Mouse (Mus musculus) midbrain, postnatal 0 days (tissue): ENCODE data around the gene Efcab5. TPM values are rescaled to one million over a fixed set of nuclear protein-coding genes. Genes with fewer than 3 reads are reported as not detected.
A peak's percentile ranks its signal among the peaks of the same experiment; 100 is the strongest.

Experiments used
- ATAC-seq: fragments of 200-750 bp; cut with Nextera tagmentation; 2 replicates; pipeline ENCODE4 v1.8.0; 2017; ENCODE audit warnings: moderate number of reproducible peaks, mild to moderate bottlenecking, moderate TSS enrichment, moderate library complexity; ENCODE audit not compliant: low FRiP score
- DNase-seq: peaks from one replicate; pipeline ENCODE4 v3.0.0-alpha.2; 2015; ENCODE audit warnings: low spot score
- H3K27ac ChIP-seq: fragments of 300-500 bp; sonication (generic); 2 replicates; pipeline ENCODE4 v1.5.1; 2014; ENCODE audit warnings: low read depth, mild to moderate bottlenecking, low read length, mixed read lengths
- H3K27me3 ChIP-seq: fragments of 300-500 bp; sonication (generic); 2 replicates; pipeline ENCODE4 v1.6.1; 2014; ENCODE audit warnings: low read length, control low read depth, mixed read lengths; ENCODE audit not compliant: insufficient read depth
- H3K36me3 ChIP-seq: fragments of 300-500 bp; sonication (generic); 2 replicates; pipeline ENCODE4 v1.6.1; 2014; ENCODE audit warnings: low read length, control low read depth, mixed read lengths; ENCODE audit not compliant: insufficient read depth
- H3K4me1 ChIP-seq: fragments of 300-500 bp; sonication (generic); 2 replicates; pipeline ENCODE4 v1.6.1; 2014; ENCODE audit warnings: mild to moderate bottlenecking, control low read depth, antibody characterized with exemption, low read length, mixed read lengths; ENCODE audit not compliant: insufficient read depth
- H3K4me2 ChIP-seq: fragments of 300-500 bp; sonication (generic); 2 replicates; pipeline ENCODE4 v1.6.1; 2014; ENCODE audit warnings: low read depth, mild to moderate bottlenecking, low read length, mixed read lengths; ENCODE audit not compliant: poor library complexity, severe bottlenecking
- H3K4me3 ChIP-seq: fragments of 300-500 bp; sonication (generic); 2 replicates; pipeline ENCODE4 v1.5.1; 2014; ENCODE audit warnings: low read depth, mild to moderate bottlenecking, low read length, moderate library complexity
- H3K9ac ChIP-seq: fragments of 300-500 bp; sonication (generic); replicated peaks from 2 replicates; pipeline ENCODE4 v1.6.1; 2014; ENCODE audit warnings: mild to moderate bottlenecking, low read length, moderate library complexity, mixed read lengths; ENCODE audit not compliant: poor library complexity, severe bottlenecking
- H3K9me3 ChIP-seq: fragments of 300-500 bp; sonication (generic); 2 replicates; pipeline ENCODE4 v1.6.1; 2016; ENCODE audit warnings: low read length, control low read depth
- CTCF ChIP-seq: IDR thresholded peaks from 2 replicates; pipeline ENCODE4 v1.5.1; 2016; ENCODE audit warnings: antibody characterized with exemption, mild to moderate bottlenecking
- WGBS: fragments of 180-500 bp; shearing (Covaris S2); extraction: QIAGEN DNeasy Blood & Tissue Kit; methylation state at CpG from one replicate; pipeline ENCODE4 v1.1.7; 2014; 5-methylcytosine and 5-hydroxymethylcytosine counted together
- polyA plus RNA-seq: library from polyadenylated mRNA; unstranded; fragments of >200 nt; fragmentation: Nextera tagmentation; extraction: Ambion mirVana; gene quantifications from 2 replicates; pipeline ENCODE4 v1.2.1, GENCODE M21; 2015
- total RNA-seq: library from RNA; depleted of rRNA; stranded (reverse); fragments of >200 nt; gene quantifications from 2 replicates; pipeline ENCODE4 v1.2.3, GENCODE M21; 2014

Gene Efcab5
- total and polyA plus RNA-seq, 2 experiments from 2014 or later = 0.44 to 0.51 TPM

DNA sequence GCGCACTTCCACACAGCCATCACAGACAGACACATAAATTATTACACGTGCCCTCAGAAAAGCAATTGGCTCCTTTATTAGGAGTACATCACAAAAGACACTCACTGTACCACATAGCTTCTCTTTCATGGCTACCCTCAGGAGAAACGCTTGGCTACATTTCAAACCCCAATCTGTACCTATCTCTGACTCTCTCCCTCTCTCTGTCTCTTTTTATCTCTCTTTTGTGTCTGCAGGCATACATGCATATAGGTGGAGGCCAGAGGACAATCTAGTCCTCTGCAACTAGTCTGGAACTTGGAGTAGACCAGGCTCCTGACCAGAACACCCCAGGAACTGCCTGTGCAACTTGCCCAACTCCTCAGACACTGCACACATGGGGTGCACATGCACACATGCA is 41.0 kb downstream of the Efcab5 start:
- H3K9me3 ChIP-seq = no peaks in the 10 kb centered on the region
- no peak for ATAC-seq
- H3K27me3 ChIP-seq = no peaks in the 10 kb centered on the region
- H3K4me3 ChIP-seq = no peak overlapping the region
- no peak overlapping the region for H3K9ac ChIP-seq
- H3K4me2 ChIP-seq = no peak overlapping the region
- TF ChIP-seq CTCF = no peak
- WGBS = 96% methylated on average over 3 of the region's 3 CpGs
- DNase-seq = no peak
- no peaks in the 10 kb centered on the region for H3K4me1 ChIP-seq
- no peak overlapping the region for H3K27ac ChIP-seq
- H3K36me3 ChIP-seq = no peaks in the 10 kb centered on the region

DNA sequence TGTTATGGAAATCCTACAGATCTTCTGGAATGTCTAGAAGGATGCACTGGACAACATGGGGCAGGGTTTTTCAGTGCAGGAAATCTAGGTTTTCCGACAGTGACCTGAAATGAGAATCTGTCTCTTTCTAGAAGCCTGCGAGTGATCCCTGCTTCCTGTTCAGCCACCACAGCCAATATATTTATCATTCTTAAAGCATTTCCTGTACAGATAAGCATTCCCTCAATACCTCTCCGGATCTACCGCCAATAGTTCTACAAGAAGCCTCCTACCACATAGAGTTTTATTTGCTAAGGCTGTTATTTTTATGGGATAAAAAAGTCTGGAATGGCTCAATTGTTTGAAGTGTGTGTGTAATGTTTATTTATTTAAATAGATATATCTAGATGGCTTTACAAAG is 43.3 kb downstream of the Efcab5 start:
- no peak overlapping the region for H3K4me2 ChIP-seq
- no peak overlapping the region for H3K27ac ChIP-seq
- H3K36me3 ChIP-seq = no peaks in the 10 kb centered on the region
- no peak for TF ChIP-seq CTCF
- H3K4me1 ChIP-seq = no peaks in the 10 kb centered on the region
- no peak overlapping the region for H3K4me3 ChIP-seq
- no peak overlapping the region for H3K9ac ChIP-seq
- ATAC-seq (no peak), DNase-seq (no peak)
- 82% methylated on average over 4 of the region's 4 CpGs for WGBS
- no peaks in the 10 kb centered on the region for H3K27me3 ChIP-seq
- H3K9me3 ChIP-seq = no peaks in the 10 kb centered on the region

DNA sequence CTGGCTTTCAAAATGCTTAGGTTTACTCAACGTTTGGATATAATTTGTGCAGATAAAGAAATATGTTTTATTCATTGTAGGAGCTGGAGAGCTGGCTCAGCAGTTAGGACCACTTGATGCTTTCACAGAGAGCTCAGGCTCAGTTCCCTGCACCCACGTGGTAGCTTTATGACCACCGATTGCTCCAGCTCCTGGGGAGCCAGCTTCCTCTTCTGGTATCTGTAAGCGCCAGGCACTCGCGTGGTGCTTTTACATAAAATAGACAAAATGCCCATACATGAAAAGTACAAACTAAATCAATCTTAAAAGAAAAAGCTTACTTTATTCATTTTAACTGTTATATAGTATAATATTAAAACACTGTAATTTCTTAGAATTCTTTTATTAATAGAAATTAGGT is 46.8 kb downstream of the Efcab5 start:
- no peaks in the 10 kb centered on the region for H3K9me3 ChIP-seq
- 78% methylated on average over 6 of the region's 6 CpGs for WGBS

GRCm38 (mm10) chr11:77139976-77140375 is 48.8 kb downstream of the Efcab5 start:
- Histone ChIP-seq H3K9ac (no peak overlapping the region), H3K4me3 (no peak overlapping the region), H3K27me3 (no peaks in the 10 kb centered on the region), H3K27ac (no peak overlapping the region), H3K9me3 (no peaks in the 10 kb centered on the region), H3K4me1 (no peaks in the 10 kb centered on the region), H3K4me2 (no peak overlapping the region), H3K36me3 (no peaks in the 10 kb centered on the region)
- DNase-seq (no peak), ATAC-seq (no peak)
- TF ChIP-seq CTCF = no peak
- 83% methylated on average over 6 of the region's 6 CpGs for WGBS

More for the DNA sequence above, 46.8 kb downstream of the Efcab5 start:
- Histone ChIP-seq H3K4me3 (no peak overlapping the region), H3K27me3 (no peaks in the 10 kb centered on the region), H3K4me1 (no peaks in the 10 kb centered on the region), H3K27ac (no peak overlapping the region), H3K9ac (no peak overlapping the region), H3K4me2 (no peak overlapping the region), H3K36me3 (no peaks in the 10 kb centered on the region)
- ATAC-seq (no peak), DNase-seq (no peak)
- no peak for TF ChIP-seq CTCF

DNA sequence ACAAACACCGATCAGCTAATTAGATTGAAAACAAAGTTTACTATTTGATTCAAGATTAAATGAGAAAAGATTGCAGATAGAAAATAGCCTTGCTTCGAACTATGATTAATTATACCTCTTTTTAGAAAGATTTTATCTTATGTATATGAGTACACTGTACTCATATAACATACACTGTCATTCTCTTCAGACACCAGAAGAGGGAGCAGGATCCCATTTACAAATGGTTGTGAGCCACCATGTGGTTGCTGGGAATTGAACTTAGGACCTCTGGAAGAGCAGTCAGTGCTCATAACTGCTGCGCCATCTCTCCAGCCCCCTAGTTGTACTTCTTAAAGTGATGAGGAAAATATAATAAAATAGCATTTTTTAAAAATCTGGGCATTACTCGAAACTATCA is 55.3 kb downstream of the Efcab5 start:
- H3K9me3 ChIP-seq = no peaks in the 10 kb centered on the region
- no peak overlapping the region for H3K4me2 ChIP-seq
- WGBS = 98% methylated on average over 4 of the region's 4 CpGs
- H3K4me3 ChIP-seq = no peak overlapping the region
- no peaks in the 10 kb centered on the region for H3K27me3 ChIP-seq
- ATAC-seq (no peak), DNase-seq (no peak)
- no peaks in the 10 kb centered on the region for H3K36me3 ChIP-seq
- no peak overlapping the region for H3K9ac ChIP-seq
- no peak for TF ChIP-seq CTCF
- H3K4me1 ChIP-seq = no peaks in the 10 kb centered on the region
- H3K27ac ChIP-seq = no peak overlapping the region

- WGBS = 58% methylated on average over 3 of the region's 3 CpGs
- H3K9ac ChIP-seq = no peak overlapping the region
- no peak for DNase-seq
- H3K4me1 ChIP-seq = no peaks in the 10 kb centered on the region
- H3K27me3 ChIP-seq = no peaks in the 10 kb centered on the region
- H3K4me2 ChIP-seq = no peak overlapping the region
- peak; percentile 30; the same call in 1 of the 2 replicates for TF ChIP-seq CTCF
- no peak for ATAC-seq
- H3K4me3 ChIP-seq = no peak overlapping the region
- H3K36me3 ChIP-seq = no peaks in the 10 kb centered on the region
- H3K9me3 ChIP-seq = no peaks in the 10 kb centered on the region
- no peak overlapping the region for H3K27ac ChIP-seq
Observed at GRCm38 (mm10) chr11:77132580-77132979, 56.2 kb downstream of the Efcab5 start.
